Comparison of ENCODE assay signal across 7 mouse cellular contexts in the genomic region with DNA sequence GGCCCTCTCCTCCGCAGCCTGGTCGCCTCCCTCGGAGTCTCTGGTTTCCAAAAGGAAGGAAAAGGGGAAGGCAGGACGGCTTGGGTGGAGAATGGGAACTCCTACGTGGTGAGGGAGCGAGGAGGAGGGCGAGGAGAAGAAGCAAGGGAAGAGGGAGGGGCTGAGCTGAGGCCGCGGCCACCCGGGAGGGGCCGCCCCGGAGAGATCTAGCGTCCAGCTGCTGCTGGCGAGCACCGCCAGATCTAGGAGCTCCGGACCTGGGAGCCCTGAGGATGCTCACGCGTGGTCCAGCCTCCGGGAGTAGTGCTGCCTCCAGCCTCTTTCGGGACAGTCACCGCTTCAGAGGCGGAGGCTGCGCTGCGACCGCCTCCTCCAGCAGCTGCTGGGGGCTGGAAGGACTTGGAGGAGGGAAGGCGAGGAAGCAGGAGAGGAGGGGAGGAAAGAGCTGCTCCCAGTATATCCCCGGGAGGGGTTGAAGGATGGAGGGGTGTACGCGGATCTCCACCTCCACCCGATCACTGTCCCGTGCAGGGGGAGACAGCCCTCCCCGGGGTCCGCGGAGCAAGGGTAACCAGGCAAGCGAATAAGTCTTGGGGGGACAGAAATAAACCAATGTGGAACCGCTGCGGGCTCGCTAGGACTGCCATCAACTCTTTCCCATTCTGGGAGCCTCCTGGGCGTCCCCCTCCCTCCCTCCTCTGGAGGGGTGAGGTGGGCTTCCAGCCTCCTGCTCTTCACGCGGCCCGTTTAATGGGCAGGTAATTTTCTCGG. TPM values are rescaled to one million over a fixed set of nuclear protein-coding genes. Genes with fewer than 3 reads are reported as not detected.
DNase-seq lines count a peak whose midpoint lies in the region; ATAC-seq lines count a peak whose summit lies in the region.

TSS of gene Robo2 (minus strand) at position 345 of the 771 bp plus-strand sequence.

- no peaks in the 10 kb centered on the region for H3K27me3 ChIP-seq in embryonic facial prominence, embryonic 15.5 days
- H3K27me3 ChIP-seq in heart, embryonic 10.5 days (ENCODE audit: insufficient read depth, poor library complexity, severe bottlenecking), result no peaks in the 10 kb centered on the region
- no peaks in the 10 kb centered on the region for H3K27me3 ChIP-seq in limb, embryonic 12.5 days
- peaks cover 4% of the 10 kb centered on the region; the same call in 1 of the 2 replicates for H3K27me3 ChIP-seq in midbrain, embryonic 11.5 days (ENCODE audit: control insufficient read depth, insufficient read depth, low read length)
- no peaks in the 10 kb centered on the region for H3K27me3 ChIP-seq in stomach, embryonic 15.5 days (replicated peaks)

- no peaks in the 10 kb centered on the region for H3K9me3 ChIP-seq in embryonic facial prominence, embryonic 15.5 days (replicated peaks)
- H3K9me3 ChIP-seq in heart, embryonic 10.5 days, result no peaks in the 10 kb centered on the region
- no peaks in the 10 kb centered on the region for H3K9me3 ChIP-seq in limb, embryonic 12.5 days
- no peaks in the 10 kb centered on the region for H3K9me3 ChIP-seq in midbrain, embryonic 11.5 days (ENCODE audit: control insufficient read depth, low read length)
- no peaks in the 10 kb centered on the region for H3K9me3 ChIP-seq in stomach, embryonic 15.5 days

- H3K36me3 ChIP-seq in embryonic facial prominence, embryonic 15.5 days, result no peaks in the 10 kb centered on the region
- H3K36me3 ChIP-seq in heart, embryonic 10.5 days, result no peaks in the 10 kb centered on the region
- no peaks in the 10 kb centered on the region for H3K36me3 ChIP-seq in limb, embryonic 12.5 days
- no peaks in the 10 kb centered on the region for H3K36me3 ChIP-seq in midbrain, embryonic 11.5 days (ENCODE audit: control insufficient read depth, insufficient read depth, low read length)
- no peaks in the 10 kb centered on the region for H3K36me3 ChIP-seq in stomach, embryonic 15.5 days

- H3K27ac ChIP-seq in embryonic facial prominence, embryonic 15.5 days (replicated peaks), result peak within 1 kb of the TSS; percentile 92
- H3K27ac ChIP-seq in heart, embryonic 10.5 days, result peak within 1 kb of the TSS; percentile 77
- H3K27ac ChIP-seq in limb, embryonic 12.5 days, result peak within 1 kb of the TSS; percentile 95
- peak within 1 kb of the TSS; percentile 40 for H3K27ac ChIP-seq in midbrain, embryonic 11.5 days (ENCODE audit: low read depth, low read length)
- H3K27ac ChIP-seq in stomach, embryonic 15.5 days, result peak within 1 kb of the TSS; percentile 73

- H3K4me3 ChIP-seq in embryonic facial prominence, embryonic 15.5 days (replicated peaks), result peak within 1 kb of the TSS; percentile 75
- H3K4me3 ChIP-seq in heart, embryonic 10.5 days, result peak within 1 kb of the TSS; percentile 72
- H3K4me3 ChIP-seq in limb, embryonic 12.5 days (replicated peaks), result peak within 1 kb of the TSS; percentile 65
- H3K4me3 ChIP-seq in midbrain, embryonic 11.5 days (ENCODE audit: low read depth, low read length), result peak within 1 kb of the TSS; percentile 63
- peak within 1 kb of the TSS; percentile 52 for H3K4me3 ChIP-seq in stomach, embryonic 15.5 days (replicated peaks)

- ATAC-seq in embryonic facial prominence, embryonic 15.5 days (ENCODE audit: insufficient number of reproducible peaks, low FRiP score, low TSS enrichment, low read depth), result peak; percentile 90
- ATAC-seq in limb, embryonic 12.5 days (ENCODE audit: insufficient number of reproducible peaks, insufficient read depth, low FRiP score, low TSS enrichment, low read depth), result peak; percentile 90
- ATAC-seq in midbrain, embryonic 11.5 days (ENCODE audit: low FRiP score), result peak; percentile 90
- peak; percentile 82 for ATAC-seq in stomach, embryonic 15.5 days (ENCODE audit: insufficient read depth, low FRiP score, low read depth)

- H3K4me2 ChIP-seq in embryonic facial prominence, embryonic 15.5 days (replicated peaks), result peak within 1 kb of the TSS; percentile 65
- H3K4me2 ChIP-seq in limb, embryonic 12.5 days, result peak within 1 kb of the TSS; percentile 73
- H3K4me2 ChIP-seq in midbrain, embryonic 11.5 days, result peak within 1 kb of the TSS; percentile 83
- peak within 1 kb of the TSS; percentile 90 for H3K4me2 ChIP-seq in stomach, embryonic 15.5 days

- H3K9ac ChIP-seq in embryonic facial prominence, embryonic 15.5 days, result peak within 1 kb of the TSS; percentile 53
- peak within 1 kb of the TSS; percentile 78 for H3K9ac ChIP-seq in limb, embryonic 12.5 days (replicated peaks)
- peak within 1 kb of the TSS; percentile 66 for H3K9ac ChIP-seq in midbrain, embryonic 11.5 days (ENCODE audit: low read length)
- H3K9ac ChIP-seq in stomach, embryonic 15.5 days, result peak within 1 kb of the TSS; percentile 41

- peak; percentile 16 for DNase-seq in cerebellum, adult 11 months
- peak; percentile 80 for DNase-seq in heart, embryonic 10.5 days (ENCODE audit: low spot score)
- peak; percentile 32 for DNase-seq in kidney, adult 9 months
- peak; percentile 97 for DNase-seq in midbrain, embryonic 11.5 days (ENCODE audit: low spot score, missing footprints)

- WGBS in embryonic facial prominence, embryonic 15.5 days, result 1% methylated on average over 40 of the region's 43 CpGs
- under 1% methylated on average over 43 of the region's 43 CpGs for WGBS in heart, embryonic 10.5 days
- under 1% methylated on average over 42 of the region's 43 CpGs for WGBS in limb, embryonic 12.5 days
- WGBS in midbrain, embryonic 11.5 days, result under 1% methylated on average over 38 of the region's 43 CpGs
- WGBS in stomach, embryonic 15.5 days, result under 1% methylated on average over 41 of the region's 43 CpGs

- H3K4me1 ChIP-seq in embryonic facial prominence, embryonic 15.5 days, result no peaks in the 10 kb centered on the region
- H3K4me1 ChIP-seq in heart, embryonic 10.5 days, result 0 out of 2 replicates have a peak, but pooled peaks cover 3% of the 10 kb centered on the region
- 0 out of 2 replicates have a peak, but pooled peaks cover 4% of the 10 kb centered on the region for H3K4me1 ChIP-seq in limb, embryonic 12.5 days (replicated peaks)
- H3K4me1 ChIP-seq in midbrain, embryonic 11.5 days (ENCODE audit: control insufficient read depth, insufficient read depth, low read length), result peaks cover 2% of the 10 kb centered on the region; the same call in 1 of the 2 replicates
- peaks cover 3% of the 10 kb centered on the region; the same call in 1 of the 2 replicates for H3K4me1 ChIP-seq in stomach, embryonic 15.5 days

RNA-seq across cellular contexts. Expression of gene Robo2, which starts in this region (rescaled TPM):
- 85.0 and 88.6 TPM in 2 replicates for polyA plus RNA-seq in embryonic facial prominence, embryonic 15.5 days (2015; fragmentation: Nextera tagmentation; extraction: Ambion mirVana)
- 11.9 and 24.3 TPM in 2 replicates for polyA plus RNA-seq in heart, embryonic 10.5 days (2016; fragmentation: Nextera tagmentation; extraction: Ambion mirVana)
- 102 and 106 TPM in 2 replicates for polyA plus RNA-seq in limb, embryonic 12.5 days (2016; fragmentation: Nextera tagmentation; extraction: Ambion mirVana)
- polyA plus RNA-seq in midbrain, embryonic 11.5 days (2014; fragmentation: Nextera tagmentation; extraction: Ambion mirVana), result 19.8 and 25.5 TPM in 2 replicates
- 22.6 and 31.1 TPM in 2 replicates for polyA plus RNA-seq in stomach, embryonic 15.5 days (2015; fragmentation: Nextera tagmentation; extraction: Ambion mirVana)

Comparison
In these comparisons a context has a peak if more than half of its experiments do, and no peak if none do; other contexts are left out.
1. Peak in every context shown above with its lines: DNase-seq, ATAC-seq, H3K4me3 ChIP-seq and H3K27ac ChIP-seq.
2. DNase-seq: peak in every context shown above with its lines; median percentile 97 in midbrain, embryonic 11.5 days; 80 in heart, embryonic 10.5 days; 32 in kidney, adult 9 months; 16 in cerebellum, adult 11 months.
3. H3K27ac ChIP-seq: peak in every context shown above with its lines; median percentile 95 in limb, embryonic 12.5 days; 92 in embryonic facial prominence, embryonic 15.5 days; 77 in heart, embryonic 10.5 days; 73 in stomach, embryonic 15.5 days; 40 in midbrain, embryonic 11.5 days.